Mouse (Mus musculus): ENCODE results near the gene Mecom.

GRCm38 (mm10) chr3:30507028-30507575 is 40.7 kb downstream of the Mecom start:
- TF ChIP-seq POLR2A (IDR thresholded peaks at IDR 0.05; ENCODE audit: control insufficient read depth, low read depth, low read length) (no peak), CTCF (IDR thresholded peaks at IDR 0.05; ENCODE audit: control insufficient read depth, insufficient read depth, insufficient replicate concordance, low read depth, low read length) (no peak)
